Mouse (Mus musculus): ENCODE results near the gene Grk5. TPM values are rescaled to one million over a fixed set of nuclear protein-coding genes. Genes with fewer than 3 reads are reported as not detected.

Gene Grk5
- polyA plus RNA-seq, 1 experiment from 2014 or later: 2.6 TPM

- Histone ChIP-seq H3K4me1 (replicated peaks; ENCODE audit: control insufficient read depth, insufficient read depth, low read length) (no peaks in the 10 kb centered on the region), H3K4me3 (ENCODE audit: low read depth, low read length) (no peak overlapping the region), H3K36me3 (ENCODE audit: control insufficient read depth, insufficient read depth, low read length) (no peaks in the 10 kb centered on the region), H3K9me3 (ENCODE audit: control insufficient read depth, low read length) (no peaks in the 10 kb centered on the region), H3K27me3 (ENCODE audit: control insufficient read depth, insufficient read depth, low read length) (no peaks in the 10 kb centered on the region), H3K4me2 (ENCODE audit: low read depth, low read length, severe bottlenecking) (no peak overlapping the region), H3K27ac (ENCODE audit: low read depth, low read length) (no peak overlapping the region), H3K9ac (ENCODE audit: low read length) (no peak overlapping the region)
- ATAC-seq (replicated peaks; ENCODE audit: low FRiP score) (no peak), DNase-seq (ENCODE audit: low spot score) (no peak)
- 92% methylated on average over 2 of the region's 2 CpGs for WGBS
These were observed 84.0 kb downstream of the Grk5 start for GRCm38 (mm10) chr19:60973508-60973907.

DNA sequence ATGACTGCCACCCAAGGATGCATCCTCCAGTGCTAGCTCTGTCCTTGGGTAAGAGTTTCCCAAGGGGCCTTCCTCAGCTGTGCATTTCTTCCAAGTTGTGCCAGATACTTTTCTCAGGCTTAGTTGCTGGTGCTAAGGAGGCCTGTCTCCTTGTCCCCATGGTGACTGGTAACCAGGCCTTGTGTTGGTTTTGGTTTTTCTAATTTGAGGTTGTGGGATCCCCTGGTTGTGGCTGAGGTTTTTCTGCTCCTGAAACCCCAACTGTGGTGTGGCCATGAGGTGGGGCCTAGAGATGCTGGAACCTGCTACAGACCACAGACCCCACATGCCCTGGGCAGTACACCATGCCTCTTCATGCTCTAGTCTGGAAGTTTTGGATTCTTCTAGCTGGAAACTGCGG, 90.0 kb downstream of the Grk5 start:
- Histone ChIP-seq H3K9me3 (ENCODE audit: control insufficient read depth, low read length) (no peaks in the 10 kb centered on the region), H3K27me3 (ENCODE audit: control insufficient read depth, insufficient read depth, low read length) (no peaks in the 10 kb centered on the region), H3K36me3 (ENCODE audit: control insufficient read depth, insufficient read depth, low read length) (no peaks in the 10 kb centered on the region), H3K4me3 (ENCODE audit: low read depth, low read length) (no peak overlapping the region), H3K27ac (ENCODE audit: low read depth, low read length) (no peak overlapping the region), H3K4me2 (ENCODE audit: low read depth, low read length, severe bottlenecking) (no peak overlapping the region), H3K4me1 (replicated peaks; ENCODE audit: control insufficient read depth, insufficient read depth, low read length) (no peaks in the 10 kb centered on the region), H3K9ac (ENCODE audit: low read length) (no peak overlapping the region)
- DNase-seq (ENCODE audit: low spot score) (no peak), ATAC-seq (replicated peaks; ENCODE audit: low FRiP score) (no peak)
- 96% methylated on average over 1 of the region's 1 CpGs for WGBS

DNA sequence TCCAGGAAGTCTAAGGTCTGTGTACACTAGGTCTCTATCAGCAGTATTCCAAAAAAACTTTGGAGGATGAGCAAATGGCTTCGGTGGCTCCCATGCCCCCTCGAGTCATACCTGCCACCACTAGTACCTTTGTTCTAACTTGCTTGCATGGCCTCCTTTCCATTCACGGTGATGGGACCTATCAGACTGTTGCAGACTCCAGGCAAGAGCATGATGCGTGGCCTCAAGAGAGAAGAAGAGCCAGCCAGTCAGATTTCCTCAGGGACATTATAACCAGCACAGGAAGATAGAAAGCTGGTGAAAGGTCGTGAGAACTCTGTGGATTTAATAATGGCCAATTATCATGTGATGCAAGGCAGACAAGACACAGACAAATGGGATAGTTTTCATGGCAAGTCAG, 91.8 kb downstream of the Grk5 start:
- Histone ChIP-seq H3K9me3 (ENCODE audit: control insufficient read depth, low read length) (no peaks in the 10 kb centered on the region), H3K36me3 (ENCODE audit: control insufficient read depth, insufficient read depth, low read length) (no peaks in the 10 kb centered on the region), H3K4me1 (replicated peaks; ENCODE audit: control insufficient read depth, insufficient read depth, low read length) (no peaks in the 10 kb centered on the region), H3K4me2 (ENCODE audit: low read depth, low read length, severe bottlenecking) (no peak overlapping the region), H3K4me3 (ENCODE audit: low read depth, low read length) (no peak overlapping the region), H3K27ac (ENCODE audit: low read depth, low read length) (no peak overlapping the region), H3K9ac (ENCODE audit: low read length) (no peak overlapping the region), H3K27me3 (ENCODE audit: control insufficient read depth, insufficient read depth, low read length) (no peaks in the 10 kb centered on the region)
- ATAC-seq (replicated peaks; ENCODE audit: low FRiP score) (no peak), DNase-seq (ENCODE audit: low spot score) (no peak)
- WGBS: 93% methylated on average over 5 of the region's 5 CpGs

DNA sequence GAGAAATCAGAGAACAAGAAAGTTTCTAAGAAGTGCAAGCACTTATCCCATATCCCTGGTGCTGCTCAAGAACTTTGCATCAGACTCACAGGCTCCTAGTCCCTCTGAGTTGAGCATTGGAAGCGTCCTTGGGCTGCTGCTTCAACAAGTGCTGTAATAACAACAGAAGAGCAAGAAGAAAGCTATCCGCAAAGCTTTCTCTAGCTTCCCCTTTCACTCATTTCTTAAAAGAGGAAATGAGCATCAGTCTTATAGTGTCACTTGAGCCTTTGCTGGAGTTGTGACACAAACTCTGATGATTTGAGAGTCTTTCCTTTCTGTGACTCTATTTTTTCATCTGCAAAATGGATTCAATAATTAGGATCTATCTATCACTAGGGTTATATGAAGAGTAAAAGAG, 92.3 kb downstream of the Grk5 start:
- 83% methylated on average over 2 of the region's 2 CpGs for WGBS
- no peak overlapping the region for H3K27ac ChIP-seq (ENCODE audit: low read depth, low read length)
- H3K27me3 ChIP-seq (ENCODE audit: control insufficient read depth, insufficient read depth, low read length): no peaks in the 10 kb centered on the region
- no peaks in the 10 kb centered on the region for H3K36me3 ChIP-seq (ENCODE audit: control insufficient read depth, insufficient read depth, low read length)
- H3K9me3 ChIP-seq (ENCODE audit: control insufficient read depth, low read length): no peaks in the 10 kb centered on the region
- H3K9ac ChIP-seq (ENCODE audit: low read length): no peak overlapping the region
- DNase-seq (ENCODE audit: low spot score) (no peak), ATAC-seq (replicated peaks; ENCODE audit: low FRiP score) (no peak)
- no peak overlapping the region for H3K4me2 ChIP-seq (ENCODE audit: low read depth, low read length, severe bottlenecking)
- H3K4me3 ChIP-seq (ENCODE audit: low read depth, low read length): no peak overlapping the region
- H3K4me1 ChIP-seq (replicated peaks; ENCODE audit: control insufficient read depth, insufficient read depth, low read length): no peaks in the 10 kb centered on the region

- Histone ChIP-seq H3K4me2 (ENCODE audit: low read depth, low read length, severe bottlenecking) (no peak overlapping the region), H3K9me3 (ENCODE audit: control insufficient read depth, low read length) (no peaks in the 10 kb centered on the region), H3K27ac (ENCODE audit: low read depth, low read length) (no peak overlapping the region), H3K9ac (ENCODE audit: low read length) (no peak overlapping the region), H3K4me1 (replicated peaks; ENCODE audit: control insufficient read depth, insufficient read depth, low read length) (0 out of 2 replicates have a peak, but pooled peaks cover 2% of the 10 kb centered on the region), H3K36me3 (ENCODE audit: control insufficient read depth, insufficient read depth, low read length) (no peaks in the 10 kb centered on the region; the same call in 1 of the 2 replicates), H3K4me3 (ENCODE audit: low read depth, low read length) (no peak overlapping the region), H3K27me3 (ENCODE audit: control insufficient read depth, insufficient read depth, low read length) (no peaks in the 10 kb centered on the region)
- ATAC-seq (replicated peaks; ENCODE audit: low FRiP score): no peak
- 90% methylated on average over 5 of the region's 5 CpGs for WGBS
- no peak for DNase-seq (ENCODE audit: low spot score)
These were observed 100.2 kb downstream of the Grk5 start for GRCm38 (mm10) chr19:60989766-60990165.

DNA sequence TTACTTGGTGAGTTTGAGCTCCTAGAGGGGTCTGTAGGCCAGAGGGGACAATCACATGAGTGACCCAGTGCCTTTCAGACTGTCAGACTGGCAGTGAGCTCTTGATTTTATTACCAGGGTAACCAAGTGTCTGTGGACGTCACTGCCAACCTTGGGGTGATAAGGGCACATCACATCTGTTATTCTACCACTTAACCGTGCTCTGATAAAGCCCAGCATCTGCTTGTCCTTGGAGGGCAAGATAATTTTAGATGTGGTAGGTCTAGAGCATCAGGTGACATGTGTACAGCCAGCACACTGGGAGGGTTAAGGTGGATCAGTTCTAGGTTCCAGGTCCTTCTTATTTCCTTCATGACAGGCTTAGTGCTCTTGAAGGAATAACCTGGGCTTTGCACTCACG, 104.7 kb downstream of the Grk5 start:
- H3K4me2 ChIP-seq (ENCODE audit: low read depth, low read length, severe bottlenecking): no peak overlapping the region
- H3K27ac ChIP-seq (ENCODE audit: low read depth, low read length): no peak overlapping the region
- H3K27me3 ChIP-seq (ENCODE audit: control insufficient read depth, insufficient read depth, low read length): no peaks in the 10 kb centered on the region
- DNase-seq (ENCODE audit: low spot score) (no peak), ATAC-seq (replicated peaks; ENCODE audit: low FRiP score) (no peak)
- H3K9ac ChIP-seq (ENCODE audit: low read length): no peak overlapping the region
- H3K9me3 ChIP-seq (ENCODE audit: control insufficient read depth, low read length): no peaks in the 10 kb centered on the region
- 0 out of 2 replicates have a peak, but pooled peaks cover 2% of the 10 kb centered on the region for H3K4me1 ChIP-seq (replicated peaks; ENCODE audit: control insufficient read depth, insufficient read depth, low read length)
- H3K4me3 ChIP-seq (ENCODE audit: low read depth, low read length): no peak overlapping the region
- 73% methylated on average over 3 of the region's 3 CpGs for WGBS
- no peaks in the 10 kb centered on the region; the same call in 1 of the 2 replicates for H3K36me3 ChIP-seq (ENCODE audit: control insufficient read depth, insufficient read depth, low read length)

DNA sequence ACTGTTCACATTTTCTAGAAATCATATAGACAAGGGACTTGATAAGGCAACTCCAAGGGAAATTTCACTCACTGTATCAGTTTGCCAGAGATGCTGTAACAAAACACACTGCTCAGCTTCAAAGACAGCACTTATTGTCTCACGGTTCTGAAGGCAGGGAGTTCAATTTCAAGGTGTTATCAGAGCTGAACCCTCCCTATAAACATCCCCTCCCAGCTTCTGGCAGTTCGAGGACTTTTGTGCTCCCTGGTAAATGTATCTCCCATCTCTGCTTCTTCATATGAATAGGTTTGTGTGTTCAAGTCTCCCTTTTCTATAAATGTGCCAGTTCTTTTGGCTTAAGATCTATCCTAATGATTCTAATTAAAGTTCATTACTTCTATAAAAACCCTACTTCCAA, 105.3 kb downstream of the Grk5 start:
- Histone ChIP-seq H3K9ac (ENCODE audit: low read length) (no peak overlapping the region), H3K27me3 (ENCODE audit: control insufficient read depth, insufficient read depth, low read length) (no peaks in the 10 kb centered on the region), H3K4me2 (ENCODE audit: low read depth, low read length, severe bottlenecking) (no peak overlapping the region), H3K9me3 (ENCODE audit: control insufficient read depth, low read length) (no peaks in the 10 kb centered on the region), H3K36me3 (ENCODE audit: control insufficient read depth, insufficient read depth, low read length) (no peaks in the 10 kb centered on the region; the same call in 1 of the 2 replicates), H3K4me3 (ENCODE audit: low read depth, low read length) (no peak overlapping the region), H3K27ac (ENCODE audit: low read depth, low read length) (no peak overlapping the region), H3K4me1 (replicated peaks; ENCODE audit: control insufficient read depth, insufficient read depth, low read length) (0 out of 2 replicates have a peak, but pooled peaks cover 2% of the 10 kb centered on the region)
- no peak for ATAC-seq (replicated peaks; ENCODE audit: low FRiP score)
- WGBS: 78% methylated on average over 2 of the region's 2 CpGs
- DNase-seq (ENCODE audit: low spot score): no peak

DNA sequence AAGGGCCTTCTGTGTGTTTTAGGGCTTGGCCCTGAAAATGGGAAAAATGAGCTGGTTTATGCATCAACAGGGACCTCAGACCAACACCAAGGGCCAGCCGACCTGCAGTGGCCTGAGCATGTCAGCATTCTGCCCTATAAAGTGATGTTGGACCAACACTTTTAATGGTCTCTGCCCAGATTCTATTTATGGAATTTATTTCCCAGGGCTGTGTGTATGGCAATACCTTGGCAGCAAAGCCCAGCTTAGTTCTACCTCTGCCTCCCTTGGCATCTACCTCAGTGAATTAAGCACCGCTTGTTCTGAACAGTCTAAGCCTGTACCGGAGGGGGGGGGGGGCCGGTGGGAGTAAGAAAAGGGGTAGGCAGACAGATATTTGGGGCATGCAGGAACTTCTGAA, 108.2 kb downstream of the Grk5 start:
- no peak overlapping the region for H3K4me2 ChIP-seq (ENCODE audit: low read depth, low read length, severe bottlenecking)
- H3K27ac ChIP-seq (ENCODE audit: low read depth, low read length): no peak overlapping the region
- H3K4me3 ChIP-seq (ENCODE audit: low read depth, low read length): no peak overlapping the region
- no peaks in the 10 kb centered on the region for H3K27me3 ChIP-seq (ENCODE audit: control insufficient read depth, insufficient read depth, low read length)
- 82% methylated on average over 4 of the region's 4 CpGs for WGBS
- DNase-seq (ENCODE audit: low spot score) (no peak), ATAC-seq (replicated peaks; ENCODE audit: low FRiP score) (no peak)
- no peak overlapping the region for H3K9ac ChIP-seq (ENCODE audit: low read length)
- no peaks in the 10 kb centered on the region for H3K4me1 ChIP-seq (replicated peaks; ENCODE audit: control insufficient read depth, insufficient read depth, low read length)
- no peaks in the 10 kb centered on the region for H3K9me3 ChIP-seq (ENCODE audit: control insufficient read depth, low read length)
- H3K36me3 ChIP-seq (ENCODE audit: control insufficient read depth, insufficient read depth, low read length): no peaks in the 10 kb centered on the region

DNA sequence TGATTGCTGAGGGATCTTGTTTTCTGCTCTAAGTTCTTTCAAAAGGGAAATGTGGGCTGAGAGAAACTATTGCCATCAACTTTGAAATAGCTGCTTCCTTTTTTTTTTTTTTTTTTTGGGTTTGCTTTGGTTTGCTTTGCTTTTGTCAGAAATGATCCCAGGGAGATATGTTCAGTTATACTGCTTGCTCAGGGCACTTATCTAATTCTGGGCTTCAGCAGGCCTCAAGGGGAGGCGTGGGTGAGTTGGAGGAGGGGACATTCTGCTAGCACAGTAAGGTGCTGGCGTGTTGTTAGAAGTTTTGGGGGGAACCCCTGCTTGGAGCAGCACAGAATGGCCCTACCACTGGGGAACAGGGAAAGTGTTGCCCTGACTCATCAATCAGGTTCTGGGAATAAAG, 110.1 kb downstream of the Grk5 start:
- no peak overlapping the region for H3K4me2 ChIP-seq (ENCODE audit: low read depth, low read length, severe bottlenecking)
- no peaks in the 10 kb centered on the region for H3K4me1 ChIP-seq (replicated peaks; ENCODE audit: control insufficient read depth, insufficient read depth, low read length)
- no peak for DNase-seq (ENCODE audit: low spot score)
- no peaks in the 10 kb centered on the region for H3K27me3 ChIP-seq (ENCODE audit: control insufficient read depth, insufficient read depth, low read length)
- H3K27ac ChIP-seq (ENCODE audit: low read depth, low read length): no peak overlapping the region
- ATAC-seq (replicated peaks; ENCODE audit: low FRiP score): no peak
- no peaks in the 10 kb centered on the region for H3K36me3 ChIP-seq (ENCODE audit: control insufficient read depth, insufficient read depth, low read length)
- H3K4me3 ChIP-seq (ENCODE audit: low read depth, low read length): no peak overlapping the region
- 71% methylated on average over 2 of the region's 2 CpGs for WGBS
- H3K9me3 ChIP-seq (ENCODE audit: control insufficient read depth, low read length): no peaks in the 10 kb centered on the region
- H3K9ac ChIP-seq (ENCODE audit: low read length): no peak overlapping the region
